Mouse (Mus musculus) adrenal gland, postnatal 25 days (tissue): ENCODE data around the gene Atp2a2. TPM values are rescaled to one million over a fixed set of nuclear protein-coding genes. Genes with fewer than 3 reads are reported as not detected.
A peak's percentile ranks its signal among the peaks of the same experiment; 100 is the strongest.
"Not testable (repeated sequence)": the region's sequence is repeated elsewhere in the genome, so short reads cannot be mapped to it uniquely, and the experiment has no call there.

ENCODE experiments used
- DNase-seq: peaks from one replicate; pipeline ENCODE4 v3.0.0; 2021; ENCODE audit warnings: mixed read lengths
- total RNA-seq: library from RNA; stranded (reverse); gene quantifications from 2 replicates; pipeline ENCODE4 v1.2.3, GENCODE M21; 2021

Gene Atp2a2
- total RNA-seq, 1 experiment from 2014 or later: 176 TPM

DNA sequence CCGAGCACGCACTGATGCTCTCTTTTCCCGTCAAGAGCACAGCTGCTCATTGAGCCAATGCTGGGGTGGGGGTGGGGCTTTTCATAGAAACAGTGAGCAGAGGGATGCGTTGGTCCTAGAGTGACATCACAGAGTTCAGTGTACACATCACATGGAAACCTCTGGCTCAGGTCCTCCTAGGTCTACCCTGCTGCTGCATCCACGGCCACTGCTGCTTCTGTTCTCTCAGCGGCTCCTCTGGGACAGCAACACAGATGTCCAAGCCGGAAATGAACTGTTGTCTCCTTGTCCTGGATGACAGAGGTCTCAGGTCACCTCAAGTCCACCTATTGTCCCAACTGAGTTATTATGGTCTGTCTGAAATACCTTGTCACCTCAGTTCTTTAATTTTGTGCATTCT is 52.1 kb downstream of the Atp2a2 start:
- DNase-seq: no peak

DNA sequence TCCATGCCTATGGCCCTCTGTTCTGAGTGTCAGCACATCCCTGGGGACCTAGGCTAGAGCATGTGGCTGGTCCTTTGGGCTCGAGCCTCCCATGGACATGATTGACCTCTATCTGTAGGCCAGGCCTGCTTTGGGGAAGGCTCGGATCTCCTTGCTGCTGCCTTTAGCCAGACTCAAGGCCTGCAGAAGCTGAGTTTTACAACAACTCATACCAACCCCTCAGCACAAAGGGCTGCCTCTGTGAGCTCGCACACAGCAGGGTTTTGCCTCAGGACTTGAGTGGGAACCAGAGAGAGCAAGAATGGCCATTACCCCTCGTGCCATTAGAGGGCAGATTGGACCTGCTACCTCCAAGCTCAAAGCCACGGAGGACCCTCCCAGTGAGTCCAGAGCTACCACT is 53.2 kb downstream of the Atp2a2 start:
- DNase-seq: no peak

DNA sequence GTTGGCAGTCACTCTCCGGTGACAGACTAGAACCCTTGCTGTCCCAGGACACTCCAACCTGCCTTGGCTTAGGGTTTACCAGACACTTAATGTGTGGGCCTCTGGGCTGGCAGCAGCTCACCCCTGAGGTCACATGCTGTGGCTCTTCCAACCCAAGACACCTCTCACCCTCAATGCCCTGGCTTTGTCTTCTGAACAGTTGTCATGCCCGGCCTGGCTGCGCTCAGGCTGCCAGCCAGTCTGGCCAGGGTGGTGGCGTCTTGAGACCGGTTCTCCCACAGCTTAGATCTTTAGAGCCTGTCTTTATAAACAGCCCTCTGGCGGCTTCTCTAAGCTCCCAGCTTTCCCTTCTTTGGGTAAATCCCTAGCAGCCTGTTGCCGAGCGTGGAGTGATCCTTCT is 54.2 kb downstream of the Atp2a2 start:
- no peak for DNase-seq

DNA sequence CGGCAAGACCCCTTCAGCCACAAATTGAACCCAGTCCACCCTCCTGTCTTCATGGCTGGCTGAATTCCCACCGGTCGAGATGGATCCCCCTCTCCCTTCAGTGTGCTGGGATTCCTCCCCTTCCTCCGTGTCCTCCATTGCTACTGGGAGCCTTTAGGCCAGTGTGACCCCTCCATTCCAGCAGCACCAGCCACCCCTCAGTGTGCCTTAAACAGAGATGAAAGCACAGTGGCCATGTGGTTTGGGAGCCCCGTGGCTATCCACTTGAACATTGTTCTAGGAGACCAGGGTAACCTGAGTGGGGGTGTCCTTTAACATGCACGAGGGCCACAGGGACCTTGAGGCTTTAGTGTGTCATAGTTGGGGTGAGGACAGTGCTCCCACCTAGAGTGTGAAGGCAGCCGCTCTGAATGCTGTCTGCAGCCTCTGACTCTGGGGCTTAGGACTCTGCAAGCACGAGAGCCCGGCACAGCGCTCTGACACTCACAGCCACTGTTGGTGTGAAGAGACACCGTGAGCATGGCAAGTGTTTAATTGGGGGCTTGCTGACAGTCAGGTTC is 56.9 kb downstream of the Atp2a2 start:
- DNase-seq: no peak

DNA sequence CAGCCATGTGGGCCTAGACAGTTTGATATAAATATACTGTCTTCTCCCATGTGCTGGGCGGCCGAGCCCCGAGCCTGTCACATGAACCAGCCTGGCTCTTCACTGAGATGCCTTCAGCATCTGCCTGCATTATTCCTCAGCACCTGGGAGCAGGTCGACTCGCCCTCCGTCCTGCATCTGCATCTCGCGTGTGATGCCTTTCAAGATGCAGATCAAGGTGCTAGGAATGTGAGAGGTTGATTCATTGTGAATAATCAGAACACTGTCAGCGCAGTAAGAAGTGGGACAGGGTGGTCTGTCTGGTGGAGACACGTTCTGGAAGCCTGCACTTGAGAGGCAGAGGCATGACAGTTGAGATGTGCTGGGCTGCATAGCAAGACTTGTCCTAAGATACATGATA is 57.5 kb downstream of the Atp2a2 start:
- no peak for DNase-seq

DNA sequence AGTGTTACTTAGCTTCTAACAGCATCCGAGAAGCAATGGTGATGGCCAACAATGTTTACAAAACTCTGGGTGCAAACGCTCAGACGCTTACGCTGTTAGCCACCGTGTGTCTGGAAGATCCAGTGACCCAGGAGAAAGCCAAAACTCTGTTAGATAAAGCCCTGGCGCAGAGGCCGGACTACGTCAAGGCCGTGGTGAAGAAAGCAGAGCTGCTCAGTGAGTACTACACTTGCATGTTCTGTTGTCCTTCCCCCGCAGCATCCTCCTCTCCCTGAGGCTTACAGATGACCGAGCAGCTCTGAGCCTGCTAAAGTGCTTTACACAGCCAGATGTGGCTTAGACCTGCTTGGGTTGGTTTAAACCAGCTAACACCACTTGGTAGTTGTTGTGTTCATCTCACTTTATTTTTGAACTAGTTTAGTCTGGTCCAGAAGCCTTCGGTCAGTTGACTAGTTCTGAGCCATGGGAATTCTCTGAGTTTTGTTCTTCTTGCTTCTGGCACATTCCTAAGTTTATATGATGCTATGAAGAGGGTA is 61.9 kb downstream of the Atp2a2 start:
- DNase-seq: no peak

DNA sequence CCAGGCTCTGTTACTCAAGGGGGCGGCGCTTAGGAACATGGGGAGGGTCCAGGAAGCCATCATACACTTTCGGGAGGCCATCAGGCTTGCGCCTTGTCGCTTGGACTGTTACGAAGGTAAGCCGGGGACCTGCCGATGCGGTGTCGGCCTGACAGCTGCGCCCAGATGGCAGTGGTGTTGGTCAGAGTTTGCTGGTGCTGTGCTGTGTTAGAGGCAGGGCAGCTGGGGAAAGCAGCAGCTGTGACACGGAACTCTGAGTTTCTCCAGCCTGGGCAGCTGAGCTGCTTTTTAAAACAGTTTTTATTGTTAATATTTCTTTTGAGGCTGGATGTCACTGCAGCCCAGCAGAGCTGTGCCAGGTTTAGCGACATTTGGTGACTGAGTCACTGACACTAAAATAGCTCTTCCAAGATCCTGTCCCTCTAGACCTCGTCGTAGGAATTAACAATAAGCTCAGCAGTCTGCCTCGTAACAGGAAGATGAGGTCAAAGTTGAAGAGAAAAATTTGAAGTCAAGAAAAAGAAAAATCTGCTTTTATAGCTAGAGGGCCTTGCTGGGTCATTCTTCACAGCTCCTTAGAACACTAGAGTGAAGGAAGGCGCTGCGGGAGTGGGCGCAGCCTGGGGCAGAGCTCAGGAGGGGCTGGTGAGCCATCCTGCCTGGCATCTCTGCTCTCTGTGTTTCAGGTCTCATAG is 62.5 kb downstream of the Atp2a2 start:
- no peak for DNase-seq

DNA sequence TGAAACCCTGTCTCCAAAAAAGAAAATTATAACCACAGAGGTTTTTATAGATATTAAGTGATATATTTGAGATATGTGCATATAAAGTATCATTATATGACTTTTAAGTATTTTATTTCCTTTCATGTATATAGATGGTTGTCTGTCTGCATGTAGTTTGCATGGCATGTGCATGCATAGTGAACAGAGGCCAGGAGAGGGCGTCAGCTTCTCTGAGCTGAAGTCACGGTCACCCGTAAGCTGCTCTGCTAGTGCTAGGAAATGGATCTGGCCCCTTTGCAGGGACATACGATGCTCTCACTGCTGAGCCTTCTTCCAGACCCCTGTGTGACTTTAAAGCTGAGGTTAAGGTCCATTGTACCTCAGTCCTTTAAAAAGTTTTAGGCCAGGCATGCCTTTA is 67.5 kb downstream of the Atp2a2 start:
- DNase-seq: no peak

DNA sequence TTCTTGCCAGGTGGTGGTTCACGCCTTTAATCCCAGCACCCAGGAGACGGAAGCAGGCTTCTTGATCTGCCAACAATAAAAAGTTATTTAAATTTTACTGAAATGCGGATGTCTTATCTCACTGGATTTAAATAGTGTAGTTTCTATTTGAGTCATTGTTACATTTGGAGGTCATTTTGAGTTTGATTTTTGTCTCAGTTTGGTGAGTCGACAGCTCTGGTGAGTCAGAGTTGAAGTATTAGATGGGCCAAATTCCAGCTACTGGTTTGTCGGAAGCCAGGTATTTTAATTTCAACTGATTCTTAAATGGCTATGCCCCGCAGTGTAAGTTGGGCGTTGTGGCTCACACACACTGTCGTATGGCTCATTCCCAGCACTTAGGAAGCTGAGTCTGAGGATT is 70.8 kb downstream of the Atp2a2 start:
- no peak for DNase-seq

DNA sequence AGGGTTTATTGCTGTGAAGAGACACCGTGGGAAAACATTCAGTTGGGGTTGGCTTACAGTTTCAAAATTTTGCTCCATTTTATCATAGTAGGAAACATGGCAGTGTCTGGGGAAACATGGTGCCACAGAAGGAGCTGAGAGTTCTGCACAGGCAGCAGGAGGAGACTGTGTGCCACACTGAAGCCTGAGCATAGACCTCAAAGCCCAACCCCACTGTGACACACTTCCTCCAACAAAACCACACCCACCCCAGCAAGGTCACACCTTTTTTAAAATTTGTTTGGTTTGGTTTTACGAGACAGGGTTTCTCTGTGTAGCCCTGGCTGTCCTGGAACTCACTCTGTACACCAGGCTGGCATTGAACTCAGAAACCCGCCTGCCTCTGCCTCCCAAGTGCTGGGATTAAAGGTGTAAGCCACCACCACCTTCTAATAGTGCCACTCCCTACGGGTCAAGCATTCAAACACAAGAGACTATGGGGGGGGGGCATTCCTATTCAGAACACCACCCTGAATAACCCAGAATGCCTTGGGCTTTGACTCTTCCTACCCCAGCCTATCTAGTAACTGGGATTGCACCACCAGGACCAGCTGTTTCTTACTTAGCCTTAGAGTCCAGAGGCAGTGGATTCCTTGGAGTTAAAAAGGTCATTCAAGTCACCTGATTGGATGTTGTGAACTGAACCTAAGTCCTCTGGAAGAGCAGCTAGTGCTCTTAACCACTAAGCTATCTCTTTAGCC is 71.8 kb downstream of the Atp2a2 start:
- no peak for DNase-seq

DNA sequence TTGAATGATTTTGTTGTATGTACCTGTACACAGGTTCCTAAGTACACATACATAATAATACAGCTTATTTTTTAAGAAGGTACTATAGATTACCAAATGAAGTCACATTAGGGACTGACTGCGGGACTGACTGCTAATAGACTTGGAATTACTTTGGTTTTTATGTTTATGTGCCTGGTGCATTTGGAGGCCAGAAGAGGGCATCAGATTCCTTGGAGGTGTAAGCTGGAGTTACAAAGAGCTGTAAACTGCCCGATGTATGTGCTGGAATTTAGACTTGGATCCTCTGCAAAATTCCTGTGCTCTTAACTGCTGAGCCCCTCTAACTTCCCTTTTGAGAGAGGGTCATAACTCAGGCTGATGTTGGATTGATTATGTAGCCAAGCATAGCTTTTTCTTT is 76.5 kb downstream of the Atp2a2 start:
- no peak for DNase-seq

DNA sequence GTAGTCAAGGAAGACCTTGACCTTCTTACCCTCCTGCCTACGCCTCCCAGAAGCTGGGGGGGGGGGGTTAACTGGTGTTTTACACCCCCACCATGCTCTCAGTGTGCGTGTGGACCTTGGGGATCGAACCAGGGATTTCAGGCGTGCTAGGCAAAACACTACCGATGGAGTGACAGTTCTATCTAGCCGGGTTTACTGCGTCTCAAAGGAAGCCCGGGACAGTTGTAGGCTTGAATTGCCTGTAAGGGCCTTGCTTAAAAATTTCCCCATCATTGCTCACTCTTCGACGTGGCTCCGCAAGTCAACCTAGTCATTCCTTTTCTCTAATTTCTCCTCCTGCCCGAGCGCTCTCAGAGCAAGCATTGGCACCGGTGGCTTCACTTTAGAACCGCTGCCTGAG is 78.9 kb downstream of the Atp2a2 start:
- DNase-seq: no peak

DNA sequence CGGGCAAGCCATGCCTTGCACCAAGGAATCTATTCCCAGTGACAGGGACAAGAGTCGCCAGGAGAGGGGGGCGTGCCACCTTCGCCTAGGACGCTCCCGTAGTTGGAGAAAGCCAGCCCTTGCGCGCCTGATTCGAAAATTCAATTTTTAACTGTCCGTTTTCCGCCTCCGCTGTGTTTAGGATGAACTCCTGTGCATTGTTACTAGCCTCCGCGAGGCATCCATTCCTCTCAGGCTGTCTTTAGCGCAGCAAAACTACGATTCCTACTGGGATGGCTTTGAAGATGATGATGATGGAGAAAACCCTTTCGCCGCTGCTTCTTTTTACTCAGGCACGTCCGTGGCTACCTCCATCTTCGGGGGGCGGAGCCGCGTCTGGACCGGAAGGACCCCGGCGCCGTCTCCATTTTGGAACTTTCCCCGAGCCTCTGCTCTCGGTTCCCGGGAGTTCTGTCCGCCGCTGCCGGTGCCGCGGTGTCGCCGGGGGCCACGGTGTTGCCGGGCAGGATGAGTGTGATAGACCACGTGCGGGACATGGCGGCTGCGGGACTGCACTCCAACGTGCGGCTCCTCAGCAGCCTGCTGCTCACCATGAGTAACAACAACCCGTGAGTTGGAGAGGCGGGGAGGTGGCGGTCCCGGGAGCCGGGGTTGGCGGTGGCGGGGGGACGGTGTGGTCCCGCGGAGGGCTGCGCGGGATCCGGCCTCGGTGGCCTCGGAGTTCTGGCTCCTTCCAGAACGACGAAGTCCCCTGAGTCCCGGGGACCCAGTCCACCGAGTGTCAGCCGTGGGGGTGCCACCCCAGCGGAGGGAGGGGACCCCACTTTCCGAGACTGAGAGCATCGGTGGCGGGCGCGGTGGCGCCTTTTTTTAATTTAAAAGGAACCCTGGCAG is 79.7 kb downstream of the Atp2a2 start:
- peak; percentile 88 for DNase-seq

DNA sequence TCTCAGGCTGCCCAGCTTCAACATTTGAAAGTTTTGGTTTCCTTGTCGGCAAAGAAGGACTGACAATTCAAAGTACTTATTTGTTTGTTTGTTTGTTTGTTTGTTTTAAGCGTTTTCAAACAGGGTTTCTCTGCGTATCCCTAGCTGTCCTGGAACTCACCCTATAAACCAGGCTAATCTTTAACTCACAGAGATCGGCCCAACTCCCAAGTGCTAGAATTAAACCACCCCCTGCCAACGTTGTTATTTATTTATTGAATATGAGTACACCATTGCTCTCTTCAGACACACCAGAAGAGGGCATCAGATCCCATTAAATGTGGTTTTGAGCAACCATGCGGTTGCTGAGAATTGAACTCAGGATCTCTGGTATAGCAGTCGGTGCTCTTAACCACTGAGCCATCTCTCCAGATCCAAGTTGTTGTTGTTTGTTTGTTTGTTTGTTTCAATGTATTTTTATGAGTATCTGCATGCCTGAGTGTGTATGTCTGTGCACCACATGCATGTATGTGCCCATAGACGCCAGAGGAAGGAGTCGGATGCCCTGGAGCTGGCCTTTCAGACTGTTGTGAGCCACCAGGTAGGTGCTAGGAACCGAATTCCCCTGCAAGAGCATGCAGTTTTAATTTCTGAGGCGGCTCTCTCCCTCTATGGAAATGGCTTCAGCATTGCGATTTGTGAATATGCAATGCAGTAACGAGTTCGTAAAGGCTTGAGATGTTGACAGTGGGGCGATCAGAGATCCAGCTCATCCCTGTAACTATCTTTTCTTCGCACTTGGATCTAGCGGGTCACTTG is 80.6 kb downstream of the Atp2a2 start, which contains the start of gene Anapc7:
TSS of gene Anapc7 (plus strand) at position 423 of the 798 bp plus-strand sequence.
- DNase-seq: no peak

DNA sequence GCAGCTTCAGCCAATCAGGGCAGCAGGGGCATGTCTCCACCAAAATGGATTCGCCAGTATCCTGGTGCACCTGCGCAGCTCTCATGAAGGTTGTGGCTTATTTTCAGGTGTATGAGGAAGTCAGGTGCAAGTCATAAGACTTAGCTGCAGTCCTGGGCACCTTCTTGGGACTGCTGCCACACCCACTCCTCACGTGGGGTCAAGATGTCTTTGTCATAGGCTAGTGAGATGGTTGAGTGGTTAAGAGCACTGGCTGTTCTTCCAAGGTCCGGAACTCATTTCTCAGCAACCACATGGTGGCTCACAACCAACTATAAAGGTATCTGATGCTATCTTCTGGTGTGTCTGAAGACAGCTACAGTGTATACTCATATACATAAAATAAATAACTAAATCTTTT is 81.3 kb downstream of the Atp2a2 start:
- not testable (repeated sequence) for DNase-seq

DNA sequence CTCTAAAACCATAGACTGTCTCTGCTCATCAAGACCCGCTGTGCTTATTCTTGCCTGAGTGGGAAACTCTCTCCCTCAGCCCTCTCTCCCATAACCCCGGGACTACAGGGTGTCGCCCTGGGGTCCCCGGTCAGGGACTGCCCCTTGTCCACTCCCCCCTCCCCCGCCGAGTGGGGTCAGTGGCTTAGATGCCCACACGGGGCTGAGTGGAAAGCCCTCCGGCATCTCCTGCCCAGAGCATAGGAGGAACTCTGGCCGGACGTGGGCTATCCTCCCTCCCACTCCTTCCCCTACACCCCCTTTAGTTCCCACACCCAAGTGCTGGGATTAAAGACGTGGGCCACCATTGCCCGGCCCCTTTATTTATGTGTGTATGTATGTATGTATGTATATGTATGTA is 86.6 kb downstream of the Atp2a2 start:
- DNase-seq: no peak

DNA sequence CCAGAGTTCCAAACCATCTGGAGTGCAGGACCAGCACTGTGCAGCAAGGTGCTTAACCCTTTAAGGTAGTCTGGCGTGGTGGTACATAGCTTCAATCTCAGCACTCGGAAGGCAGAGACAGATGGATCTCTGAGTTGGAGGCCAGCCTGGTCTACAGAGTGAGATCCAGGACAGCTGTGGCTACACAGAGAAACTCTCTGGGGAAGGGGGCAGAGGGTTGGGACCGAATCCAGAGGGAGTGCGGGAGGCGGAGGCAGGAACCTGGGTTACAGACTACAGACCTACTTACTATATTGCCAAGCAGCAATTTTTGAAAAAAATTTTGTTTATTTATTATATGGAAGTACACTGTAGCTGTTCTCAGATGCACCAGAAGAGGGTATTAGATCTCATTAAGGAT is 87.7 kb downstream of the Atp2a2 start:
- DNase-seq: no peak

DNA sequence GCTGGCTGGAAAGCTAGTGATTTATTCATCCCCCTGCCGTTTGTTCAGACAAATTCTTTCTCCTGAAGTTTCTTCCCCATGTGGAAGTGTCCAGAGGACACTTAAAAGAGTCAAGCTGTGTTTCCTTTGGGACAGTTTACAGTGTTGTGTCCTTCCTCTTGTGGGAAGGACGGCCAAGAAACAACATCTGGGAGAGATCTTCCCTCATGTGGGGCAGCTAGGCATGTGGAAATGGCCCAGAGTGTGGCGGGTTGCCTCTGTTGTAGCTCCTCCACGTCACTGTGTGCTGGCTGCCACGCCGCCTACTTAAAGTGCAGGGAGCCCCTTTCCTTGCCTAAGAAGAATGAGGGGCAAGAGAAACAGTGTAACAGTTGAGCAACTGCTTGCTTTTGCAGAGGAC is 89.2 kb downstream of the Atp2a2 start:
- DNase-seq: no peak

DNA sequence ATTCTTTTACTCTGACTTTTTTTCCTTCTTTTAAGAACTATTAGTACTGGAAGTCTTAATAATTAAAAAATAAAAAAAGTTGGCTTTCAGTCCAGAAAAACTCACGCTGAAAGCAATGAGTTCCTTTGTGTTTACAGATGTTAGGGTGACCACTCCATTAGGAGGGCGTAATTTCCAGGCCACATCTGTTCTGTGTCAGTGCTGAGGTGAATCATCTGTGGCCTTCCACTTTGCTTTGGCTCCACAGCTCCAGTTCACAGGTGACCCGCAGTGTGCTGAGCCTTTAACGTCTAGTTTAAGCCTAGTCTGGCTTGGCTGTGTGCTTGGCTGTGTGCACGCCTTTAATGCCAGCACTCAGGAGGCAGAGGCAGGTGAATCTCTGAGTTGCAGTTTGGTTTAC is 90.1 kb downstream of the Atp2a2 start:
- no peak for DNase-seq

DNA sequence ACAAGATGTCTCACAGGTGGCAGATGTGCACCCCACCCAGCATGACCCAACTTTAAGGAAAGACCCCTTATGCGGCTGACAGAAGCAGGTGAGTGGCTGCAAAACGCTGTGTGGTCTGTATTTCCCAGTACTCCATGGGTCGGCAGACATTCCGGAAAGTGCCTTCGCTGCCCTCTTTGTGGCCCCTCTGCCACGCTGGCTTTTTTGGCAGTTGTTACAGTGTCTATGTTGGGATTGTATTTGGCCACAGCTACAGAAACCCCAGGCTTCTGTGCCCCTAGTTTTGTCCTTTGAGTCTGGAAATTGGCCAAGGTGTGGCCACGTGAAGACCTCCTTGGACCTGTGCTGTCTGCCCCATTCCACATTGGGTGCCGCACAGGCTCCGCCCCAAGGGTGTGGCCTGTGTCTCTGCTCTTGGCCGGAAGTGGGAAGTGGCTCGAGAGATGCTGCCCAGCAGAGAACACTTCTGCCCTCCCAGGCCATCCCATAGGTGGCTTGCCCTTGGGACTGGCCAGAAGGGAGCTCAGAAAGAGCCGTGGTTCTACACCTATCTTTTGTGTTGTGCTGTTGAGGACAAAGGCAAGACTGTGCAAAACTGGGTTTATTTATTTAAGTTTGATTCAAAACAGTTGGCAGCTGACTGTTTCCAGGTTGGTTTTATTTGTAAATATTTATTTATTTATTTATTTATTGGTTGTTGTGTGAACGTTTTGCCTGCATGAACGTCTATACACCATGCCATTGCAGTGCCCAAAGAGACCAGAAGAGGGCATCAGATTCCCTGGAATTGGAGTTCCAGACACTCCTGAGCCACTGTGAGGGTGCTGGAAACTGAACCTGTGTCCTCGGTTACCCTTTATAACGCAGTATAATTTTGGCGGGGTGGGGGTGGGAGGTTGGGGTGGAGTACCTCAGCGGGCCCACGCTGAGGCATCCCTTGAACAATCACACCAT is 92.1 kb downstream of the Atp2a2 start:
- DNase-seq: no peak
